Mouse (Mus musculus): ENCODE data around the gene Olfr374. TPM values are rescaled to one million over a fixed set of nuclear protein-coding genes. Genes with fewer than 3 reads are reported as not detected.

Olfr374 gene
- polyA plus RNA-seq, 1 experiment from 2014 or later = not detected

DNA sequence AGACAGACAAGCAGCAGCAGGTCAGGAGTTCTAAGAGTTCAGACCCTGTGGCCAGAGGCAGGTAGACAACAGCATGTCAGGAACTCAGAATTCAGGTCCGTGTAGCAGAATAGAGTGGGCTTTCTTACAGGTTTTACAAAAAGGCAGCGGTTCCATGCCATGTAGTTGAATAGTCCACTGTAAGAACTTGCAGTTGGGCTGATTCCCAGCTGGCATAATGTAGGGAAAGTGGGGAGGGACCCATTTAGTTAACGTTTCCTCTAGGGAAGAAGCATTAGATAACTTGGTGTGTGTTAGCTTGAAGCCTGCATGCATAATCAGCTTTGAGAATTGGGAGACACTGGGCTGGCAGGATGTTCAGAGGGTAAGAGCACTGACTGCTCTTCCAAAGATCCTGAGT lies 51.9 kb downstream of the Olfr374 start:
- H3K4me2 ChIP-seq = peak overlapping the region; percentile 79
- no peak overlapping the region for H3K27ac ChIP-seq
- 0 out of 2 replicates have a peak overlapping the region, but pooled peaks have one; percentile 52 for H3K9ac ChIP-seq
- no peak overlapping the region for H3K4me3 ChIP-seq
- H3K36me3 ChIP-seq = peaks cover 26% of the 10 kb centered on the region
- H3K9me3 ChIP-seq (replicated peaks) = no peaks in the 10 kb centered on the region
- ATAC-seq = no peak
- no peaks in the 10 kb centered on the region for H3K27me3 ChIP-seq (replicated peaks)
- H3K4me1 ChIP-seq = peaks cover 54% of the 10 kb centered on the region
- 76% methylated on average over 3 of the region's 3 CpGs for WGBS (ENCODE audit: insufficient replicate concordance)

DNA sequence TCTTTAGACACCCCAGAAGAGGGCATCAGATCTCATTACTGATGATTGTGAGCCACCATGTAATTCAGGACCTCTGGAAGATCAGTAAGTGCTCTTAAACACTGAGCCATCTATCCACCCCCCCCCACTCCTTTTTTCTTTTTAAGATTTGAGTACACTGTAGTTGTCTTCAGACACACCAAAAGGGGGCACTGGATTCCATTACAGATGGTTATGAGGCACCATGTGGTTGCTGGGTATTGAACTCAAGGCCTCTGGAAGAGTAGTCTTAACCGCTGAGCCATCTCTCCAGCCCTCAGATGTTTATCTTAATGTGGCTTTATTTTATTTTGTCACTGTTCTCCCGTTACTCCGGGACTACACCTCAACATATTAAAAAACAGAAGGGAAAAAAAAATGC lies 53.2 kb downstream of the Olfr374 start:
- Histone ChIP-seq H3K36me3 (peaks cover 27% of the 10 kb centered on the region), H3K27me3 (replicated peaks) (no peaks in the 10 kb centered on the region), H3K9me3 (replicated peaks) (no peaks in the 10 kb centered on the region), H3K4me1 (peaks cover 54% of the 10 kb centered on the region), H3K27ac (peak overlapping the region; percentile 92), H3K9ac (peak overlapping the region; percentile 74), H3K4me2 (peak overlapping the region; percentile 79), H3K4me3 (peak overlapping the region; percentile 95)
- ATAC-seq = no peak
- 27% methylated on average over 3 of the region's 3 CpGs for WGBS (ENCODE audit: insufficient replicate concordance)

DNA sequence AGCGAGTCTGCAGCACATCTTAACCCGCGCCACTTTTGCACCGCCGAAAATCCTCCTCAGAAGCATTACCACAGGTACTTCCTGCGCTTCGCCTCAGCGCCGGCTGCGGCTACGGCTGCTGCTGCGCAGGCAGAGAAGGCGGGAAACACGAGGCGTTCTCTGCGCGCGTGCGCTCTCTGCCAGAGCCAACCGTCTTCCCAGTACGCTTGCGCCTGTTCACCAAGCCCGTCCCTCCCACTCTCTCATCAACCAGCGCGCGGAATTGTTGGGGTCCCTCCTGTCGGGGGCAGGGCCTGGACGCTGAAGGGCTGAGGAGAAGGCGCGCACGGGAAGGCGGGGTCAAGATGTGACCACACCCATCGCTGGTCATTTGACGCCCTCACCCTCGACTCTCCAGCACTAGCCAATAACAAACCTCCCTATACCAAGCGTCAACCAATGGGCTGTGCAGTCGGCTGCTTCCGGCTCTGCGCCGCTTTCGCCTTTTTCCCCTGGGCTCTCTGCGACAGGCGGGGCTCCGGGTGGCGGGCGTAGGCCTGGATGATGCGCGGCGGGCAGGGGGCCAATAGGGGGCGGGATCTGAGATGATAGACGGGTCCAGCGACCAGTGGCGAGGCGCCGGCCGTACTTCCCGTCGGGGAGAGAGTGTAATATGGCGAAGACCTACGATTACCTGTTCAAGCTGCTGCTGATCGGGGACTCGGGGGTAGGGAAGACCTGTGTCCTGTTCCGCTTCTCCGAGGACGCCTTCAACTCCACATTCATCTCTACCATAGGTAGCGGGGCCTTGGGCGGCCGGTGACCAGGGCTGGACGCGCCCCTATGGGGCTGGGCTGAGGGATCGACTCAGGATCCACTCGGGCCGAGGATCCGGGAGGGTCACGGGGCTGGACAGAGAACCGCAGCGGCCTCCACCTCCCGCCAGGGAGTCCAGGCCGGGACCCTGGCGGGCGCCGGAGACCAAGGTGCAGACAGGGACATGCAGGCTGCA lies 54.2 kb downstream of the Olfr374 start, which contains the start of gene Rab8a:
Gene Rab8a, plus strand, starts transcription at position 494 of the 991 bp plus-strand sequence.
- Histone ChIP-seq H3K9me3 (replicated peaks) (no peaks in the 10 kb centered on the region), H3K36me3 (peaks cover 37% of the 10 kb centered on the region), H3K4me1 (peaks cover 58% of the 10 kb centered on the region), H3K4me3 (peak within 1 kb of the TSS; percentile 95), H3K4me2 (peak within 1 kb of the TSS; percentile 92), H3K27ac (peak within 1 kb of the TSS; percentile 92), H3K27me3 (replicated peaks) (no peaks in the 10 kb centered on the region), H3K9ac (peak within 1 kb of the TSS; percentile 94)
- peak; percentile 98 for ATAC-seq
- WGBS (ENCODE audit: insufficient replicate concordance) = under 1% methylated on average over 81 of the region's 82 CpGs

DNA sequence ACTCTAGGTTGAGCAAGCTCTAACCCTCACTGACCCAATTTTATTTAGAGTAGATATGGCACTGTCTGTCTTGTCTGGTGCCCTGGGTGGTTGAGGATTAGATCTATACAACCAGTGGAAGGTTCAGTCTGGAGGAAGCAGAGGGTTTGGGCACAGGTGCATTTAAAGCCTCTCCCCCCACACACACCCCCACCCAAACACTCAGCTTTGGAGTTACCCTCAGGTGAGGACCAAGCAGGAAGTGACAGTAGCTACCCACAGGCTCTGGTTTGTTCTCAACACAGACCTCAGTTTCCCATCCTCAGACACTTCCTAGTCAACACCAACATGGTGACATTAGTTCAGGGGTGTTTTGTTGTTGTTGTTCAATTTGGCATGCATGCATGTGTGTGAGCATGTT lies 56.0 kb downstream of the Olfr374 start:
- no peaks in the 10 kb centered on the region for H3K9me3 ChIP-seq (replicated peaks)
- H3K27ac ChIP-seq = no peak overlapping the region
- H3K4me3 ChIP-seq = peak overlapping the region; percentile 95; the same call in 1 of the 2 replicates
- peaks cover 52% of the 10 kb centered on the region for H3K36me3 ChIP-seq
- H3K9ac ChIP-seq = peak overlapping the region; percentile 94
- peak overlapping the region; percentile 92 for H3K4me2 ChIP-seq
- ATAC-seq = no peak
- H3K4me1 ChIP-seq = peaks cover 52% of the 10 kb centered on the region
- H3K27me3 ChIP-seq (replicated peaks) = no peaks in the 10 kb centered on the region

Other genes starting within 250 kb of the Olfr374 start
- 2.0 and 2.5 TPM in 2 replicates for gene Zfp709, start 225.0 kb upstream of the Olfr374 start, polyA plus RNA-seq (2016; fragmentation: Nextera tagmentation; extraction: Ambion mirVana)
- 1.1 and 1.4 TPM in 2 replicates for gene Zfp882, start 198.4 kb upstream of the Olfr374 start, polyA plus RNA-seq (2016; fragmentation: Nextera tagmentation; extraction: Ambion mirVana)
- 12.4 and 13.1 TPM in 2 replicates for gene Zfp617, start 198.4 kb upstream of the Olfr374 start, polyA plus RNA-seq (2016; fragmentation: Nextera tagmentation; extraction: Ambion mirVana)
- gene Zfp961, start 156.0 kb upstream of the Olfr374 start, polyA plus RNA-seq (2016; fragmentation: Nextera tagmentation; extraction: Ambion mirVana) = 13.4 and 14.1 TPM in 2 replicates
- gene Cyp4f18, start 97.4 kb upstream of the Olfr374 start, polyA plus RNA-seq (2016; fragmentation: Nextera tagmentation; extraction: Ambion mirVana) = 1.1 TPM in 2 replicates
- gene Olfr372, start 65.8 kb upstream of the Olfr374 start, polyA plus RNA-seq (2016; fragmentation: Nextera tagmentation; extraction: Ambion mirVana) = not detected in 2 replicates
- not detected in 2 replicates for gene Olfr373, start 23.9 kb upstream of the Olfr374 start, polyA plus RNA-seq (2016; fragmentation: Nextera tagmentation; extraction: Ambion mirVana)
- gene Tpm4, start 27.9 kb downstream of the Olfr374 start, polyA plus RNA-seq (2016; fragmentation: Nextera tagmentation; extraction: Ambion mirVana) = 160 and 165 TPM in 2 replicates
- 82.3 and 86.1 TPM in 2 replicates for gene Rab8a, start 54.2 kb downstream of the Olfr374 start, polyA plus RNA-seq (2016; fragmentation: Nextera tagmentation; extraction: Ambion mirVana)
- 0.28 and 0.32 TPM in 2 replicates for gene Hsh2d, start 82.6 kb downstream of the Olfr374 start, polyA plus RNA-seq (2016; fragmentation: Nextera tagmentation; extraction: Ambion mirVana)
- not detected in 2 replicates for gene Cib3, start 105.8 kb downstream of the Olfr374 start, polyA plus RNA-seq (2016; fragmentation: Nextera tagmentation; extraction: Ambion mirVana)
- gene Gm11034, start 106.6 kb downstream of the Olfr374 start, polyA plus RNA-seq (2016; fragmentation: Nextera tagmentation; extraction: Ambion mirVana) = not detected in 2 replicates
- gene Fam32a, start 112.7 kb downstream of the Olfr374 start, polyA plus RNA-seq (2016; fragmentation: Nextera tagmentation; extraction: Ambion mirVana) = 42.7 and 43.0 TPM in 2 replicates
- gene Ap1m1, start 133.0 kb downstream of the Olfr374 start, polyA plus RNA-seq (2016; fragmentation: Nextera tagmentation; extraction: Ambion mirVana) = 80.9 and 85.0 TPM in 2 replicates
- 10.1 and 10.3 TPM in 2 replicates for gene Gm10282, start 198.2 kb downstream of the Olfr374 start, polyA plus RNA-seq (2016; fragmentation: Nextera tagmentation; extraction: Ambion mirVana)
- gene Klf2, start 212.0 kb downstream of the Olfr374 start, polyA plus RNA-seq (2016; fragmentation: Nextera tagmentation; extraction: Ambion mirVana) = 5.7 and 6.0 TPM in 2 replicates

Data from liver, embryonic 12.5 days (tissue).